Mouse (Mus musculus) thymus, postnatal 36 days (tissue): Measurements from ENCODE around the gene Fstl4.

Experiments used
- DNase-seq, 2 experiments: peaks; one replicate each; pipeline ENCODE4 v3.0.0; 2022; ENCODE audit warnings: mixed read lengths in 2 of 2

The Fstl4 gene

GRCm38 (mm10) chr11:52915648-52916047, 151.2 kb downstream of the Fstl4 start:
- DNase-seq = no peak

DNA sequence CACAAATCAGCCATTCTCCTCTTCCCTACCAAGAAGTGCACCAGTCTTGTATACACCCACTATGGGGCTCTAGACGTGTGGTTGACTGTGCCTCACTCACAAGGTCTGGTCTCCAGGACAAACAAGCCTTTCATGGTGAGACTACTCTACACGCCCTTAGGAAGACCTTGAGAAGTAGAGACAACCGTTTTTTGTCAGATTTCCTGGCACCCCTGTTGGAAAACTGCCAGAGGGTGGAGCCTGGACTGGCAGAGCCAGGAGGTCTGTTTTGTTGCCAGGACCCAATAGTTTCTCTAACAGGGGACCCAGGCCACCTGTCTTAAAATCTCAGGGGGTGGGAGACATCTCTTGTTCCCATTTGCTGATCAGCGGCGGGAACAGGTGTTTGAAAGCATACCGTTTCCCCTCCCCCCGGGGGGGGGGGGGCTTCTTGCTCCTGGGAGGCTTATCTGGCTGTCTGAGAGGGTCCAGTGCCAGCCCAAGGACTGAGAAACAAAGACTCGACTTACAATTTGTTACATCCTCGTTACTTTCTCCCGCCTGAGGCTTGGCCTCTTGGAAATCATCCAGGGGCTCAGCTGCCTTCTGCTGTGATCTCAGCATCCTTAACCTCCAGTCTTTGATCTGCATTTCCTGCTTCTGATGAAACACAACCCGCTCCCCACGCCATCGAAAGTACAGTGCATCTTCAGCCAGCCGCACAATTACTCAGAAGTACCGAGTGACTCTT, 155.0 kb downstream of the Fstl4 start:
- DNase-seq = peak; percentile 12 to 18

DNA sequence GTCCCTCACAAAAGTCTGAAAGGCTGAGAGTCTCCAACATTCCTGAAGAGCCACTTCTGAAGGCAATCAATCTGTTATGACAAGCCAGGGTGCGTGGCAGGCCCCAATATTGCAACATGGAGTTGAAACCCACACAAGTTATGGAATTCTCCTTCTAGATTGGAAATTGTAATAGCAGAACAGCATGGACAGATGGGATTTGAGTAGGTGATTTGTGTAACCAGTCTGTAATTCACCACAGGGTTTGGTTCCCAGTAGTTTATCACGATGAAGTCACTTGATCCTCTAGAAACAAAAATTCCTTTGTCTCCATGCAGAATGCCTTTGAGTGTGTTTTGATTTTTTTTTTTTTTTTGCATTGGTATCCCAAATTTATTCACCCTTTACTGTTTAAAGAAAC, 159.8 kb downstream of the Fstl4 start:
- DNase-seq = no peak

DNA sequence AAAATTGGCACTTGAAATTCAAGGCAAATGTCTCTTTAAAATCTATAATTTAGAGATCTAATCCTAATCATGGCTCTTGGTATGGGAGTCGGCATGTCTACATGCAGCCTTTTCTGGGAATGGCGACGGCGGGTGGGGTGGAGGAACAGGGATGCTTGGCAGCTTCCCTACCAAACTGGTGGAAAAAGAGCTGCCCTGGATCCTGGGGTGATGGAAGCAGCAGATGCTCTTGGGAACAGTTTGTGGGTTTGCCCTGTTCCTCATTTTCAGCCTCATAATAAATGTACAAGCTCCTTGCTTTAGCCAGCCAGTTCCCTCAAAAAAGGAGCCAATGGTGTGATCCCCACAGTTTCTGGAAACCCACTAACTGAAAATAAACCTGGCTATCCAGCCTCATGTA, 163.9 kb downstream of the Fstl4 start:
- no peak for DNase-seq

DNA sequence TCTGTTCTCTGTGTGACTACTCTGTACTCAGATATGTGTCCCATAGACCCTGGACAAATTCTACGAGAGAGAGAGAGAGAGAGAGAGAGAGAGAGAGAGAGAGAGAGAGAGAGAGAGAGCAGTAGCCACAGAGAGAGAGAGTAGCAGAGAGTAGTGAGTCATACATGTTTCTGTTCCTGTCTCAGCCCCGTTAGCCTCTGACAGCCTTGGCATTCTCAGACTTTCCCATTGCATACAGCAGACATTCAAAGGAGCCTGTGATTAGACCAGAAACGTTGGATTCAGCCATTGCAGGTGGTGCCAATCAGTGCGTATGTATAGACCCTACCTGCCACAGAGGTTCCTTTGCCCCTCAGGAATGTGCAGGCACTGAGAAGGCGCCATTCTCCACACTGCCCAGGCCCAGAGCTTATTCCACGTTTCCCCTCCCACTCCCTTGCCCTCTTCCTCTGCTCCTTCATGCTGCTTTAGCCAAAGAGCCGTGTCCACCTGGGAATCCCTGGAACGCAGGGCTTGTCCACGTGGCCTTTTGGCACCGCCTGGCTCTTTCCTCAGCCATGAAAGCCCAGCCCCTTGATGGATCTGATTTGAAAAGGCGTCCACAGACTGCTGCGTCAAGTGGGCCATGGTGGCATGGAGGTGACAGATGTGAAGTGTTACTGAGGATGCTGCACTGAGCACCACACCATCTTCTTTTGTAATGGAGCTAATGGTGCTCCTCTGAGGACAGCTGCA, 175.1 kb downstream of the Fstl4 start:
- DNase-seq = no peak

DNA sequence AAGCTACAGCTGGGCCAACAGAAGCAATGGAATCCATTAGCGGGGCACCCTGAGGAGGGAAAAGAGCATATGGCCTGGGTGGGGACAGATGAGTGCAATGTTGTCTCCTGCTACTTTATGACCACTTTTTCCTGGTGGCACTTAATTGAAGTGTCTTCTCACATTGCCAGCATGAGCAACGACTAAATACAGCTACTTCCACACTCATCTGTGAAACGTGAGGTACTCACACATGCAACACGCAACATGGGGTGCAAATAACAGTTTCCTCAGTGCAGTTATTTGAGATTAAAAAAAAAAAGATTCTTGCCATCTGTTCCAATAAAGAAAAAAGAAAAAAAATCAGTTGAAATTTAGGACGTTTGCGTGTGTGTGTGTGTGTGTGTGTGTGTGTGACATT, 178.5 kb downstream of the Fstl4 start:
- DNase-seq = no peak

GRCm38 (mm10) chr11:52954995-52955394, 190.6 kb downstream of the Fstl4 start:
- no peak for DNase-seq

DNA sequence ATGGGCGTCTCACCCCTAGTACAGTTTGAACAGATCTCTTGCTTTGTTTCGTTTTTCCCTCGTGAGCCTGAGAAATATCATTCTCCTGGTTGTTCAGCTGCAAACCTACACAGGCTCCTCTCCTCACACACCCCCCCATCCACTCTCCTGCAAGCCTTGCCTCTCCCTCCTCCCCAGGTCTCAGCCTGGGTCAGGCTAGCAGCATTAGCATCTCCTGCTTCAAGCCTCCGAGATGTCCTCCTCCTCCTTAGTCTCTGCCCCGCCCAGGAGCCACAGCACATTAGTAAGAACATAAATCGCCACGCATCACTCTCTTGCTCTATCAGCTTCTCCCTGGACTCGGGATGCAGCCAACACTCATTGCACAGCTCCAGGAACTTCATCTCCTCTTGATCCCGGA, 204.4 kb downstream of the Fstl4 start:
- DNase-seq = no peak

- DNase-seq = no peak
These were observed 206.0 kb downstream of the Fstl4 start for GRCm38 (mm10) chr11:52970396-52970795.

GRCm38 (mm10) chr11:52986986-52987385, 222.6 kb downstream of the Fstl4 start:
- peak; percentile 45 to 63 for DNase-seq

DNA sequence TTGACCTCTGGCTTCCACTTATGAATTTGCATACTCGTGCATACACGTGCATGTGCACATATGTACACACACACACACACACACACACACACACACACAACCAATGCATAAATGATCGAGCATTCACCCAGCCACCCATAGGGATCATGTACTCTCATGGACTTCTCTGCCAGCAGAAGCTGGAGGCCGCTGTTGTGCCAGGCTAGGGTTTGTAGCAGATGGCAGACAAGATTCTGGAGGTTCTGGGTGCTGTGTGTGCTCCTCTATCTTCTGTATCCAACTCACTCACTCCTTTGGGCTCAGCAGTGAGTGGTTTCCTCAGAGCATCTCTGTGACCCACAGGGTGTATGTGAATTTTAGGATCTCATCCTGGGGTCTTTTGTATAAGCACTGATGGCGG, 230.3 kb downstream of the Fstl4 start:
- DNase-seq = no peak

DNA sequence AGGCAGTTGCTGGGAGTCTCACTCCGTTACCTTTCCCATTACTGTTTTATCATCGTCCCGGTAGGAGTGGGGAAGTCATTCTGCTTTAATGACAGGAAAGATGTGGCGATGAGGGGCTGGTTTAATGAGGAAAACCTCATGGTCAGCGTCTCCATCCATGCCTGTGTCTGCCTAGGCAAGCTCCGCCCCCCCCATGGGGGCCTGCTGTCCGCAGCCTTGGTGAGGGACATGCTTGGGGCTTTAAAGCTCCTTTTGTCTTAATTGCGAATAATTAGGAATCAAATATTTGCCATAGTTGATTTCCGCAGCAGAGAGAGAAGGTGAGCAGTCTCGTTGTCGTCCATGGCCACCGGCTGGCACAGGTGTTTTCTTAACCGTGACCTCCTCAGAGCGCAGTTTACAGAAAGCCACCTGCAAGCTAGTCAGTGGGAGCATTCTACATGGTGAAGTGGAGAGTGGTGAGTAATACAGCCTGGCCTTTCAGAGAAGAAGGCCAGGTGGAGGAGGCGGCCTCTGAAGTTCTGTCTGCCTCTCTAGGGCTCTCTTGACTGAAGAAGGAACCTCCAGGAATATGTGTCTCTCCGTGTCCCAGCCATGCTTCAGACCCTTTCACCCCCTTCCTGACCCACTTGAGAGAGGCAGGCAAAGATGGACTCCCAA, 232.1 kb downstream of the Fstl4 start:
- DNase-seq = no peak

- DNase-seq = no peak
These were observed 233.0 kb downstream of the Fstl4 start for GRCm38 (mm10) chr11:52997421-52997820.

GRCm38 (mm10) chr11:53000226-53000625, 235.8 kb downstream of the Fstl4 start:
- no peak for DNase-seq

DNA sequence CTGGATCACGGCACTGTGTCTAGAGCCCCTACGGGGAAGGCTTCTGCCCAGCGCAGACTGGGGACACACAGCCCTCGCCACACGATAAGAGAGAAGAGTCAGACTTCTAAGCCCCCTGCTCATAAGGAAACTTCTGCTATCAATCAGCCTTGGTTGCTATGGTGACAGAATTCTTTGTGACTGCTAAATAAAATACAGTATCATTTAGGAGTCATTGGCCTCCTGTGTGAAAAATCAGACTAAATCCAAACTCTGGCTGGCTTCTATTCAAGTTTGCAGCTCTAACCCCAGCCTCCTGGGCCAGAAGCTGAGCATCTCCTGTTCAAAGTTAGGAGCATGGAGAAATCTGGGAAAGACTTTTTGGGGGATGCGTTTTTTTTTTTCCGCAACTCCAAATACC, 238.9 kb downstream of the Fstl4 start:
- no peak for DNase-seq

- DNase-seq = no peak
These were observed 239.4 kb downstream of the Fstl4 start for GRCm38 (mm10) chr11:53003811-53004210.

DNA sequence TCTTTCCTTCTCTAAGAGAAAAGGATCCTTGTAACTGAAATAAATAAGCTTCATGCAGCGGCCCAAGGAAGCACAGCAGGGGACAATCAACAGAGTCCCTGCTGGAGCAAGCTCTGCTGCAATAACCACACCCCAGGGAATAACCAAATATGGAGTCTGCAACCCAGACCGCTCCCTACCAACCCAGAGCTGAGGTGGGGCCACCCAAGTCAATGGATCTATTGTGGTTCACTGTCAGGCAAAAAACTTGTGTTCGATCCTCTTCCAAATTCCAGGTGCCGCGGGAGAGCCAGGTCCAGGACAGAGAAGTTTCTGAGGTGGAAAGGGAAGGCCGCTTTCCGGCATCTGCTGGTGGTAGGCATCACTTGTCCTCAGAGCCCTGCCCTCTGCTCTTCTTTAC, 245.2 kb downstream of the Fstl4 start:
- DNase-seq = no peak

- no peak for DNase-seq
These were observed 247.6 kb downstream of the Fstl4 start for GRCm38 (mm10) chr11:53011996-53012505.

GRCm38 (mm10) chr11:53013906-53014305, 249.5 kb downstream of the Fstl4 start:
- no peak for DNase-seq

GRCm38 (mm10) chr11:53016358-53017021, 252.1 kb downstream of the Fstl4 start:
- no peak for DNase-seq

DNA sequence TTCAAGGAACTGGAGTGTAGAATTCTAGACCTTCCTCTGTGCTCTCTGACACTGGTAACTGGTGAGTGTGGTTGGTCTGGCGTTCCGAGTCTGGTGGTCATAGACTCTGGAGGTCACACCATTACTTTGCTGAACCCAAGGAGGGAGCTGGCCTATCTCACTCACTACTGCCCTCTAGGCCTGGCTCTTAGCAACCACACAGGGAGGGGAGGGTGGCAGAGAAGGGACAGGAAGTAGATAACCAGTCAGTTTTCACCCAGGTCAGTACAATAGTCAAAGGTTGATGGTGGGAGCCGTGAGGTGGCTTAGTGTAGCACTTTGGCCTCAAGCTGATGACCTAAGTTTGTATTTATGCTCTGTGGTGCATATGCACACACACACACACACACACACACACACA, 255.1 kb downstream of the Fstl4 start:
- DNase-seq = no peak

GRCm38 (mm10) chr11:53024403-53024802, 260.0 kb downstream of the Fstl4 start:
- DNase-seq = no peak

DNA sequence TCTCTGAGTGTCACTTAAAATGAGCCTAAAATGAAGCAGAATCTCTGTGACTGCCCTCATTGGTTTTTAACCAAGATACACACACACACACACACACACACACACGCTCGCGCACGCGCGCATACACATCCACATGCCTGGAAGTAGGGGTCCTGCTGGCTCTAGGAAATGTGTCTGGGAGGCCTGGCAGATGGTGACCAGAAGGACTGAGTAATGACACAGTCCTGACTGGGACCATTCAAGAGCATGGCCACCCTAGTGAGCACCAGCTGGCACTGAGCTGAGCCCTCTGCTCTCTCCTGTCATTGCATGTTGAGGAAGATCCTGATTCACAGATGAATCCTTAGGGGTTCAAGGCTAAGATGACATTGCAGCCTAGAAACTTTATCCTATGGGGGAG, 261.3 kb downstream of the Fstl4 start:
- DNase-seq = no peak
